Mouse (Mus musculus): Measurements from ENCODE around the gene Ccdc194. TPM values are rescaled to one million over a fixed set of nuclear protein-coding genes. Genes with fewer than 3 reads are reported as not detected.

The Ccdc194 gene
- polyA plus RNA-seq, 1 experiment from 2014 or later, result not detected

GRCm38 (mm10) chr8:71563992-71564391, 38.5 kb upstream of the Ccdc194 start:
- Histone ChIP-seq H3K36me3 (replicated peaks) (no peaks in the 10 kb centered on the region), H3K27ac (no peak overlapping the region), H3K9me3 (peaks cover 7% of the 10 kb centered on the region; the same call in 1 of the 2 replicates), H3K4me1 (peaks cover 20% of the 10 kb centered on the region), H3K27me3 (ENCODE audit: poor library complexity, severe bottlenecking) (peaks cover 98% of the 10 kb centered on the region), H3K4me3 (no peak overlapping the region)
- no peak for DNase-seq (ENCODE audit: extremely low spot score, low spot score)
- WGBS, result 86% methylated on average over 4 of the region's 4 CpGs

GRCm38 (mm10) chr8:71562751-71563150, 37.2 kb upstream of the Ccdc194 start:
- Histone ChIP-seq H3K4me3 (peak overlapping the region; percentile 40), H3K27me3 (ENCODE audit: poor library complexity, severe bottlenecking) (peaks cover 98% of the 10 kb centered on the region), H3K27ac (0 out of 2 replicates have a peak overlapping the region, but pooled peaks have one; percentile 26), H3K4me1 (peaks cover 22% of the 10 kb centered on the region), H3K9me3 (peaks cover 7% of the 10 kb centered on the region; the same call in 1 of the 2 replicates), H3K36me3 (replicated peaks) (no peaks in the 10 kb centered on the region)
- DNase-seq (ENCODE audit: extremely low spot score, low spot score), result peak; percentile 70
- WGBS, result under 1% methylated on average over 33 of the region's 33 CpGs

GRCm38 (mm10) chr8:71561401-71561800, 35.9 kb upstream of the Ccdc194 start:
- Histone ChIP-seq H3K4me3 (no peak overlapping the region), H3K9me3 (peaks cover 7% of the 10 kb centered on the region; the same call in 1 of the 2 replicates), H3K4me1 (peaks cover 22% of the 10 kb centered on the region), H3K27ac (no peak overlapping the region), H3K27me3 (ENCODE audit: poor library complexity, severe bottlenecking) (peaks cover 98% of the 10 kb centered on the region), H3K36me3 (replicated peaks) (no peaks in the 10 kb centered on the region)
- WGBS, result 4% methylated on average over 15 of the region's 15 CpGs
- peak; percentile 80 for DNase-seq (ENCODE audit: extremely low spot score, low spot score)

- Histone ChIP-seq H3K4me3 (no peak overlapping the region), H3K36me3 (replicated peaks) (no peaks in the 10 kb centered on the region), H3K27ac (no peak overlapping the region), H3K9me3 (peaks cover 7% of the 10 kb centered on the region; the same call in 1 of the 2 replicates), H3K27me3 (ENCODE audit: poor library complexity, severe bottlenecking) (peaks cover 98% of the 10 kb centered on the region), H3K4me1 (peaks cover 22% of the 10 kb centered on the region)
- no peak for DNase-seq (ENCODE audit: extremely low spot score, low spot score)
- WGBS, result 83% methylated on average over 5 of the region's 5 CpGs
Observed at GRCm38 (mm10) chr8:71560765-71561164, 35.3 kb upstream of the Ccdc194 start.

GRCm38 (mm10) chr8:71560071-71560470, 34.6 kb upstream of the Ccdc194 start:
- no peak for DNase-seq (ENCODE audit: extremely low spot score, low spot score)
- H3K27me3 ChIP-seq (ENCODE audit: poor library complexity, severe bottlenecking), result peaks cover 100% of the 10 kb centered on the region
- no peaks in the 10 kb centered on the region for H3K36me3 ChIP-seq (replicated peaks)
- no peak overlapping the region for H3K27ac ChIP-seq
- peaks cover 22% of the 10 kb centered on the region for H3K4me1 ChIP-seq
- H3K4me3 ChIP-seq, result no peak overlapping the region
- WGBS, result 79% methylated on average over 3 of the region's 3 CpGs
- H3K9me3 ChIP-seq, result peaks cover 7% of the 10 kb centered on the region; the same call in 1 of the 2 replicates

- Histone ChIP-seq H3K36me3 (replicated peaks) (no peaks in the 10 kb centered on the region), H3K27me3 (ENCODE audit: poor library complexity, severe bottlenecking) (peaks cover 97% of the 10 kb centered on the region), H3K9me3 (peaks cover 3% of the 10 kb centered on the region; the same call in 1 of the 2 replicates), H3K4me1 (peaks cover 22% of the 10 kb centered on the region), H3K4me3 (peak overlapping the region; percentile 54), H3K27ac (no peak overlapping the region)
- WGBS, result 3% methylated on average over 24 of the region's 24 CpGs
- peak; percentile 56 for DNase-seq (ENCODE audit: extremely low spot score, low spot score)
Observed at GRCm38 (mm10) chr8:71558958-71559690, 33.6 kb upstream of the Ccdc194 start.

GRCm38 (mm10) chr8:71558071-71558957, 32.8 kb upstream of the Ccdc194 start, which contains the start of gene Tmem221:
TSS of gene Tmem221 (minus strand) at chr8:71558871.
- no peaks in the 10 kb centered on the region for H3K36me3 ChIP-seq (replicated peaks)
- H3K4me3 ChIP-seq, result peak within 1 kb of the TSS; percentile 54
- peaks cover 89% of the 10 kb centered on the region for H3K27me3 ChIP-seq (ENCODE audit: poor library complexity, severe bottlenecking)
- peaks cover 22% of the 10 kb centered on the region for H3K4me1 ChIP-seq
- no peaks in the 10 kb centered on the region for H3K9me3 ChIP-seq
- 5% methylated on average over 70 of the region's 70 CpGs for WGBS
- DNase-seq (ENCODE audit: extremely low spot score, low spot score), result peak; percentile 26
- H3K27ac ChIP-seq, result peak within 1 kb of the TSS; percentile 51

- Histone ChIP-seq H3K4me3 (no peak overlapping the region), H3K27me3 (ENCODE audit: poor library complexity, severe bottlenecking) (peaks cover 53% of the 10 kb centered on the region), H3K36me3 (replicated peaks) (no peaks in the 10 kb centered on the region), H3K9me3 (no peaks in the 10 kb centered on the region), H3K4me1 (peaks cover 14% of the 10 kb centered on the region), H3K27ac (no peak overlapping the region)
- DNase-seq (ENCODE audit: extremely low spot score, low spot score), result no peak
- 92% methylated on average over 2 of the region's 2 CpGs for WGBS
Observed at GRCm38 (mm10) chr8:71554644-71555043, 29.1 kb upstream of the Ccdc194 start.

GRCm38 (mm10) chr8:71554001-71554400, 28.5 kb upstream of the Ccdc194 start:
- H3K4me3 ChIP-seq, result no peak overlapping the region

GRCm38 (mm10) chr8:71552770-71553169, 27.3 kb upstream of the Ccdc194 start:
- H3K9me3 ChIP-seq, result no peaks in the 10 kb centered on the region
- H3K27ac ChIP-seq, result no peak overlapping the region
- H3K4me1 ChIP-seq, result no peaks in the 10 kb centered on the region; the same call in 1 of the 2 replicates
- DNase-seq (ENCODE audit: extremely low spot score, low spot score), result no peak
- WGBS, result 70% methylated on average over 6 of the region's 6 CpGs
- H3K4me3 ChIP-seq, result no peak overlapping the region
- peaks cover 10% of the 10 kb centered on the region for H3K36me3 ChIP-seq (replicated peaks)
- H3K27me3 ChIP-seq (ENCODE audit: poor library complexity, severe bottlenecking), result peaks cover 34% of the 10 kb centered on the region

More at GRCm38 (mm10) chr8:71554001-71554400, 28.5 kb upstream of the Ccdc194 start:
- peaks cover 11% of the 10 kb centered on the region for H3K4me1 ChIP-seq
- H3K9me3 ChIP-seq, result no peaks in the 10 kb centered on the region
- peaks cover 46% of the 10 kb centered on the region for H3K27me3 ChIP-seq (ENCODE audit: poor library complexity, severe bottlenecking)
- 73% methylated on average over 6 of the region's 6 CpGs for WGBS
- H3K27ac ChIP-seq, result no peak overlapping the region
- no peaks in the 10 kb centered on the region for H3K36me3 ChIP-seq (replicated peaks)
- no peak for DNase-seq (ENCODE audit: extremely low spot score, low spot score)

- Histone ChIP-seq H3K36me3 (replicated peaks) (peaks cover 29% of the 10 kb centered on the region), H3K9me3 (no peaks in the 10 kb centered on the region), H3K4me1 (no peaks in the 10 kb centered on the region; the same call in 1 of the 2 replicates), H3K27me3 (ENCODE audit: poor library complexity, severe bottlenecking) (peaks cover 14% of the 10 kb centered on the region), H3K4me3 (no peak overlapping the region), H3K27ac (no peak overlapping the region)
- no peak for DNase-seq (ENCODE audit: extremely low spot score, low spot score)
- WGBS, result 72% methylated on average over 7 of the region's 7 CpGs
Observed at GRCm38 (mm10) chr8:71550754-71551153, 25.2 kb upstream of the Ccdc194 start.

- H3K9me3 ChIP-seq, result no peaks in the 10 kb centered on the region
- H3K36me3 ChIP-seq (replicated peaks), result peaks cover 38% of the 10 kb centered on the region
- DNase-seq (ENCODE audit: extremely low spot score, low spot score), result no peak
- H3K4me3 ChIP-seq, result no peak overlapping the region
- H3K27me3 ChIP-seq (ENCODE audit: poor library complexity, severe bottlenecking), result no peaks in the 10 kb centered on the region
- H3K27ac ChIP-seq, result no peak overlapping the region
- peaks cover 13% of the 10 kb centered on the region for H3K4me1 ChIP-seq
- 92% methylated on average over 7 of the region's 7 CpGs for WGBS
Observed at GRCm38 (mm10) chr8:71547590-71547989, 22.1 kb upstream of the Ccdc194 start.

All from forebrain, embryonic 10.5 days (tissue).